Mouse (Mus musculus) kidney, postnatal 25 days (tissue): ENCODE data around the gene Arhgef19.

Experiments used
- DNase-seq, 2 experiments: peaks; one replicate each; pipeline ENCODE4 v3.0.0; 2021; ENCODE audit warnings: mixed read lengths in 2 of 2

The Arhgef19 gene

GRCm38 (mm10) chr4:141238492-141239387, 559 bp upstream of the Arhgef19 start:
- DNase-seq, result peak in 1 of 2 experiments; percentile 1

- DNase-seq, result peak; percentile 79 to 89
Observed at GRCm38 (mm10) chr4:141240617-141241016, 1.3 kb downstream of the Arhgef19 start.

- peak in 1 of 2 experiments; percentile 35 for DNase-seq
Observed at GRCm38 (mm10) chr4:141241861-141242260, 2.6 kb downstream of the Arhgef19 start.

GRCm38 (mm10) chr4:141242651-141243241, 3.4 kb downstream of the Arhgef19 start:
- DNase-seq, result peak; percentile 48 to 84

GRCm38 (mm10) chr4:141243636-141244035, 4.3 kb downstream of the Arhgef19 start:
- peak in 1 of 2 experiments; percentile 22 for DNase-seq

- peak in 1 of 2 experiments; percentile 17 for DNase-seq
Observed at GRCm38 (mm10) chr4:141244401-141244800, 5.1 kb downstream of the Arhgef19 start.

- DNase-seq, result peak; percentile 71
Observed at GRCm38 (mm10) chr4:141244931-141245425, 5.7 kb downstream of the Arhgef19 start.

- no peak for DNase-seq
Observed at GRCm38 (mm10) chr4:141246089-141246997, 7.0 kb downstream of the Arhgef19 start.

- DNase-seq, result peak in 1 of 2 experiments; percentile 30
Observed at GRCm38 (mm10) chr4:141246998-141247350, 7.7 kb downstream of the Arhgef19 start.

GRCm38 (mm10) chr4:141247776-141248613, 8.7 kb downstream of the Arhgef19 start:
- DNase-seq, result peak; percentile 20 to 56

- DNase-seq, result no peak
Observed at GRCm38 (mm10) chr4:141248614-141248978, 9.3 kb downstream of the Arhgef19 start.

- no peak for DNase-seq
Observed at GRCm38 (mm10) chr4:141249383-141249782, 10.1 kb downstream of the Arhgef19 start.

GRCm38 (mm10) chr4:141251071-141251470, 11.8 kb downstream of the Arhgef19 start:
- DNase-seq, result no peak

- DNase-seq, result peak in 1 of 2 experiments; percentile 28
Observed at GRCm38 (mm10) chr4:141252641-141253040, 13.3 kb downstream of the Arhgef19 start.

- DNase-seq, result peak; percentile 47 to 57
Observed at GRCm38 (mm10) chr4:141254234-141254633, 14.9 kb downstream of the Arhgef19 start.

- DNase-seq, result peak in 1 of 2 experiments; percentile 45
Observed at GRCm38 (mm10) chr4:141257440-141257839, 18.1 kb downstream of the Arhgef19 start.

- DNase-seq, result no peak
Observed at GRCm38 (mm10) chr4:141259413-141259812, 20.1 kb downstream of the Arhgef19 start.

- DNase-seq, result no peak
Observed at GRCm38 (mm10) chr4:141260007-141260723, 20.9 kb downstream of the Arhgef19 start.

- no peak for DNase-seq
Observed at GRCm38 (mm10) chr4:141262906-141263637, 23.8 kb downstream of the Arhgef19 start.

GRCm38 (mm10) chr4:141265979-141266637, 26.8 kb downstream of the Arhgef19 start:
- DNase-seq, result no peak
